ENCODE assay signal across 15 mouse cellular contexts in the genomic region with DNA sequence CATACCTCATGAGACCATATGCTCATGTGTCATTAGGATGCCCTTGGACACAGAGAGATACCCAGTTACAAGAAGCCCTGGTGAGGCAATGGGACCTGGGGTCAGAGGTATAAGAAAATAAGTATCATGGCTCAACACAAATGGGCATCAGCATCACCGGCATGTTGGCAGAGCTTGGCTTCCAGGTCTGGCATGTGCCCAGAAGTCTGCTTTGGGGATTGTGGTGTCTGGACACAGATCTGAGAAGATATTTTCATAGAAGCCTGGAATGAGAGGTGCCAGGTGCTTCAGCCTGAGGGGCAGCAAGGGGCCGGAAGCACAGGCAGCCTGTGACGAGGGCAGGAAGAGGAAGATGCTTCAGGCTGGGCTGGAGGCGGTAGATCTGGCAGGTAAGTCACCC.
"Had no signal": no experiment of that assay in that cellular context is flagged by ENCODE, and none has a peak within 500 bp of the region (broad histone marks: within the 10 kb centered on the region; RNA-seq: fewer than 3 reads in every experiment).

No protein-coding gene starts in this region.

- H3K4me3 ChIP-seq: limb, embryonic 13.5 days; liver, embryonic 15.5 days; midbrain, embryonic 15.5 days; neural tube, embryonic 13.5 days had no signal

- H3K4me2 ChIP-seq: limb, embryonic 13.5 days; liver, embryonic 15.5 days; midbrain, embryonic 11.5 days; midbrain, embryonic 15.5 days; neural tube, embryonic 13.5 days had no signal

- H3K4me1 ChIP-seq: liver, embryonic 15.5 days; midbrain, embryonic 15.5 days had no signal

- DNase-seq: kidney, adult 9 months; kidney, postnatal 10 days; layer of hippocampus, adult 9-11 months; layer of hippocampus, postnatal 36 days; lung, adult 2 months; lung, postnatal 36 days; retina, postnatal 1 day; thymus, postnatal 4 days had no signal

- H3K9ac ChIP-seq: limb, embryonic 13.5 days; liver, embryonic 15.5 days; midbrain, embryonic 15.5 days; neural tube, embryonic 13.5 days had no signal

- H3K9me3 ChIP-seq: limb, embryonic 13.5 days; liver, embryonic 15.5 days; midbrain, embryonic 15.5 days; neural tube, embryonic 13.5 days had no signal

- H3K27me3 ChIP-seq: limb, embryonic 13.5 days; liver, embryonic 15.5 days; midbrain, embryonic 15.5 days; neural tube, embryonic 13.5 days had no signal

- H3K36me3 ChIP-seq: limb, embryonic 13.5 days; liver, embryonic 15.5 days; midbrain, embryonic 15.5 days; neural tube, embryonic 13.5 days had no signal

- H3K27ac ChIP-seq: limb, embryonic 13.5 days; liver, embryonic 15.5 days; midbrain, embryonic 15.5 days; neural tube, embryonic 13.5 days; stomach, postnatal 0 days had no signal

- ATAC-seq: lung, postnatal 0 days; midbrain, embryonic 15.5 days had no signal
